Mouse (Mus musculus): ENCODE data around the gene Zmiz1. TPM values are rescaled to one million over a fixed set of nuclear protein-coding genes. Genes with fewer than 3 reads are reported as not detected.

The Zmiz1 gene
- polyA plus RNA-seq, 1 experiment, result 15.3 TPM

- DNase-seq (ENCODE audit: low spot score), result no peak
Measured at GRCm38 (mm10) chr14:25472096-25472861, 13.3 kb downstream of the Zmiz1 start.

GRCm38 (mm10) chr14:25472981-25473649 is 14.1 kb downstream of the Zmiz1 start:
- DNase-seq (ENCODE audit: low spot score), result no peak

- DNase-seq (ENCODE audit: low spot score), result no peak
Measured at GRCm38 (mm10) chr14:25474017-25474416, 15.0 kb downstream of the Zmiz1 start.

- no peak for DNase-seq (ENCODE audit: low spot score)
Measured at GRCm38 (mm10) chr14:25474732-25475131, 15.7 kb downstream of the Zmiz1 start.

GRCm38 (mm10) chr14:25476048-25476447 is 17.1 kb downstream of the Zmiz1 start:
- DNase-seq (ENCODE audit: low spot score), result no peak

GRCm38 (mm10) chr14:25476453-25476852 is 17.5 kb downstream of the Zmiz1 start:
- peak; percentile 67 for DNase-seq (ENCODE audit: low spot score)

GRCm38 (mm10) chr14:25477268-25477667 is 18.3 kb downstream of the Zmiz1 start:
- no peak for DNase-seq (ENCODE audit: low spot score)

- DNase-seq (ENCODE audit: low spot score), result no peak
Measured at GRCm38 (mm10) chr14:25478257-25478656, 19.3 kb downstream of the Zmiz1 start.

GRCm38 (mm10) chr14:25478755-25479154 is 19.8 kb downstream of the Zmiz1 start:
- no peak for DNase-seq (ENCODE audit: low spot score)

GRCm38 (mm10) chr14:25479841-25480252 is 20.9 kb downstream of the Zmiz1 start:
- no peak for DNase-seq (ENCODE audit: low spot score)

GRCm38 (mm10) chr14:25480443-25480842 is 21.5 kb downstream of the Zmiz1 start:
- DNase-seq (ENCODE audit: low spot score), result no peak

- DNase-seq (ENCODE audit: low spot score), result peak; percentile 64
Measured at GRCm38 (mm10) chr14:25480916-25481666, 22.1 kb downstream of the Zmiz1 start.

- no peak for DNase-seq (ENCODE audit: low spot score)
Measured at GRCm38 (mm10) chr14:25481667-25482331, 22.8 kb downstream of the Zmiz1 start.

- DNase-seq (ENCODE audit: low spot score), result no peak
Measured at GRCm38 (mm10) chr14:25482404-25482803, 23.4 kb downstream of the Zmiz1 start.

GRCm38 (mm10) chr14:25483285-25483684 is 24.3 kb downstream of the Zmiz1 start:
- DNase-seq (ENCODE audit: low spot score), result no peak

- DNase-seq (ENCODE audit: low spot score), result no peak
Measured at GRCm38 (mm10) chr14:25484049-25484448, 25.1 kb downstream of the Zmiz1 start.

GRCm38 (mm10) chr14:25486220-25486619 is 27.2 kb downstream of the Zmiz1 start:
- DNase-seq (ENCODE audit: low spot score), result no peak

GRCm38 (mm10) chr14:25486742-25487469 is 27.9 kb downstream of the Zmiz1 start:
- DNase-seq (ENCODE audit: low spot score), result no peak

- no peak for DNase-seq (ENCODE audit: low spot score)
Measured at GRCm38 (mm10) chr14:25487470-25487955, 28.5 kb downstream of the Zmiz1 start.

- DNase-seq (ENCODE audit: low spot score), result no peak
Measured at GRCm38 (mm10) chr14:25488097-25488613, 29.2 kb downstream of the Zmiz1 start.
